Mouse (Mus musculus) erythroblast, embryonic 14.5 days (primary cell): Measurements from ENCODE around the gene Smim1.

ENCODE experiments used
- GATA1 ChIP-seq: IDR thresholded peaks from 2 replicates; pipeline ENCODE4 v1.6.1; 2012; ENCODE audit warnings: low read length, inconsistent platforms, mixed read lengths
- TAL1 ChIP-seq: IDR thresholded peaks from 3 replicates; pipeline ENCODE4 v1.6.1; 2012; ENCODE audit warnings: low read length, inconsistent platforms, mixed read lengths

DNA sequence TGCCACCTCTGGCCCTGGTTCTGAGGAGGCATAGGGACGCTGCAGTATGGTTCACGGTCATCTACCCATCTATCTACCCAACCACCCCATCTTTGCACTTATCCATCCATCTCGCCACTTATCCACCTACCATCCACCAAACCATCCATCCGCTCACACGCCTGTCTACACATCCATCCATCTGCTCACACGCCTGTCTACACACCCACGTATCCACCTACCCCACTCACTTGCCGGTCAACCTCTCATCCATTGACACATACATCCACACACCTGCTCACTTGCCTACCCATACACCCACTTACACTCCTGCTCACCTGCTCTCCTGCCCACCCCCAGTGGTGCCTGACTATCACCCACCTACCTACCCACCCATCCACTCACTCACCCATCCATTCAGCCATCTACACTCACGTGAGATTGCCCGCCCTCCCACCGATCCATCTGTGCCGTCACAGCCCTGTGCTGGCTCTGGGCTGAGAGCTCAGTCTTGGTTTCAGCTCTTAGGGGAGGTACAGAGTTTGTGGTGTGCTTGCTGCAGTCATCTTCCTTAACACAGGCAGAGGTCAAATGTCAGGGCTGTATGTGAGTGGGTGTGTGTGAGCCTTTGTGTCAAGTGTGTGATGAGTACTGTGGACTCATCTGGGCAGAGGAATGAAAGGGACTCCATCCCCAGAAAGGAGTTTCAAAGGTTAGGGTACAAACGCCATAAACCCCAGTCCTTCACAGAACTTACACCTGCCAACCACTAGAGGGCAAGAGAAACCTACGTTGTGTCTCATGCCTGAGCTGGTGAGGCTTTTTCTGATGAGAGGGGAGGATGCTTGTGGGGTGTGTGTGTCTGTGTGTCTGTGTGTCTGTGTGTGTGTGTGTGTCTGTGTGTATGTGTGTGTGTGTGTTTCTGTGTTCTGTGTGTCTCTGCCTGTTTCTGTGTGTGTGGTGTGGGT, 39.1 kb upstream of the Smim1 start:
- TF ChIP-seq TAL1 (no peak), GATA1 (no peak)
